Mouse (Mus musculus) kidney, adult 8-10 months (tissue): Measurements from ENCODE around the gene Dph7.
A peak's percentile ranks its signal among the peaks of the same experiment; 100 is the strongest.
"Not testable (repeated sequence)": the region's sequence is repeated elsewhere in the genome, so short reads cannot be mapped to it uniquely, and the experiment has no call there.

Experiments used
- DNase-seq, 2 experiments: peaks; one replicate each; pipeline ENCODE4 v3.0.0; 2022

The Dph7 gene

DNA sequence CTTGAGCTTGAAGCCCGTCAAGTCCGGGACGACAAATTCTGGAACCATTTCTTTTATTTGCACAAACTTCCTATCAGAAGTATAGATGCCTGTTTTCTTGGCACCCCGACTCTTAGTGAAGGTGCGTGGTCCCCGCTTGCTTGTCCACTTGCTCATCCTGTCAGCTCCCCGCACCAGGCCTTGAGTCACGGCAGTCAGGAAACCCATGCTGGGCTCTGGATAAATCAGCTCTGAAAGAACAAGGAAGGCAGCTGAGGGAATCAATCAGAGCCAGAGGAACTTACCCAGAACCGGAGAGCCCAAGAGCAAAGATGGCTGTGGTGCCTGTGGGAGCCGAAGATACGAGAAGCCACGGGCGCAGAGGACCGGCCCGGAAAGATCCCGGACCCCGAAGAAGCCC lies 12.3 kb downstream of the Dph7 start:
- not testable (repeated sequence) for DNase-seq

DNA sequence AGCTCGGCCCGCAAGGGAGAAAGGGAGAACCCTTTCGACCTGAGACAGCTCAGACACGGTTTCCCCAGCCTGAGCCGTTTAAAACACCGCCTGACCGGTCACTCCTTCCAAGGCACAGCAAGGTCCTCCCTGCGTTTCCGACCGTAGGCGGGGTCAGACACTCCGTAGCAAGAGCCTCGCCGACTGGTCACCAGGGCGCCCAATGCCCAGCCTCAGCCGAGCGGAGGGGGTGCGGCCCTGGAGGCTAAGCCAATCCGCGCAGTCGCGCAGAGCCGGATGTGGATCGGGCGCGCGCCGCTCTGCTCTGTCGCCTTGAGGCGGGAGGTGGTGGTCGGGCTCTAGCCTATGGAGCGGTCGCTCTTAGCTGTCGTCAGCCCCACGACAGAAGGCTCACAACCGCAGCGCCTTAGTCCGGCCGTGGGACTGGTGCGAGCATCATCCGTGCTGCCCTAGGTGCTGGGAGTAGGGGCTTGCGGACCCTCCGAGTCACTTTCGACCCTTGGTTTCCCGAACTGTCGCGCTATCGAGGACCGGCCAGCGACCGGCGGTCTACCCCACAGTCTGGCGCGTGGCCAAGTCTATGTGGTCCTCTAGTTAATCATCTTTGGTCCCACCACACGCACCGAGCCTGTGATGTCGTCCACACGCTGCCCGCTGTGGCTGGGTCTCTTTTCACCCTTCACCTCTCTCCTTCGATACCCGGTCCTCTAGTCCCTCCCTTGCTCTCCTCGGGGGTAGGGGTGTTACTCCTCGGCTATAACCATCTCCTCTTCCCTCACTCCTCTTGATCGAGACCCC lies 12.9 kb downstream of the Dph7 start, which contains the start of gene Mrpl41:
Mrpl41 (minus strand) TSS at position 193 of the 798 bp plus-strand sequence.
- DNase-seq: peak; percentile 96 to 97

DNA sequence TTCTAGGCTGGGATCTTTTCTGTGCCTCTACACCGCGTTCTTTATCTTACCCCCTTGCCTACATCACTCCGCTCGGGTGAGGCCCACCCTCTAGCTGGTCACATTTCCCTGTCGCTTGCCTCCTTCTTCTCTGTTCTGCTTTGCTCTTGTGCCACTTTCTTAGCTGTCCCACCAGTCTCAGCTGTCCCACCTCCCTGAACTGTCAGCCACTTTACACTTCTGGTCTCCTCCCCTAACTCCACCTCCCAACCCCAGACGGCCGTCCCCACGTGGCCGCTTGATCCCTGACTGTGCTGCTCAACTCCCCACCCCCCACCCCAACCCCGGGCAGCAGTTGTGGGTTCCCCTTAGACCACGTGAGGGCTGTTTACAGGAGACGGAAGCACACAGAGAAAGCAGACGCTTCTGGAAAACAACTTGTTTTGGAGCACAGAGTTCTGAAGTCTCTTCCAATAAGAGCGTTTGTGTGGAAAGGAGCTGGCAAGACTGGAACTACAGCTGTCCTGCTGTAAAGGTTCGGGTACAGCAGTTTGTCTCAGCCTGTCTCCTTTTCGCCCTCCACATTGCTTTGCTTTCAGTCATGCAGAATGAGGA lies 13.6 kb downstream of the Dph7 start, which contains the start of gene Pnpla7:
Pnpla7 (plus strand) TSS at position 330 of the 594 bp plus-strand sequence.
- DNase-seq: peak; percentile 80 to 85

DNA sequence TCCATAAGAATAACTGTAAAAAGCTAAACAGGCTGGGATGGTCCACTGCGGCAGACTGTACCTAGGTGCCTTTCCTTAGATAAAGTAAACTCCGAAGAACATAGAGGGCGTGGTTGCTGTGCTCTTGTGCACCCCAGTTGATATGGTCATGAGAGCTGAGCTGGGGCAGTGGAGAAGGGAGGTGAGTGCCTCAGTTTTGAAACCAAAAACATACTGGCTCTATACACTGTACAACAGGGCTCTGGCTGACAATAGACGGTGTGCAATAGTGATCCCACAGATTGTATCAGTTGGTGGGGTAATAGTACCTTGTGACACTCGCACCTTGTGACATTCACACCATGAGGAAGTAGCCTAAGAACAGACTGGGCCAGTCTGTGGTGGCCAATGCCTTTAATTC lies 14.8 kb downstream of the Dph7 start:
- DNase-seq: no peak

DNA sequence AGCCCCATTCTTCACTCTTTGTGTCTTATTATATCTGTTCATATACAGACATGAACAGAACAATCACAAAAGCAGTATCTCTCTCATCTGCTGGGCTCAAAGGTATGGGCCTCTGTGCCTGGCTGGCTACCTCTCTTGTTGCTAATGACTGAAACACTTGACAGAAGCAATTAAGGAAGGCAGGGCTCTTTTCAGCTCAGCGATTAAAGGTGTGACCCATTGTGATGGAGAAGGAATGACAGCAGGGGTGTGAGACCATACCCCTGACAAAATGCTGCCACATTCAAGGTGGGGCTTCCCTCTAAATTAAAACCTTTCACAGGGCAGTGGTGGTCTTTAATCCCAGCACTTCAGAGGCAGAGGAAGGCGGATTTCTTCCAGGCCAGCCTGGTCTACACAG lies 25.6 kb downstream of the Dph7 start:
- DNase-seq: no peak

DNA sequence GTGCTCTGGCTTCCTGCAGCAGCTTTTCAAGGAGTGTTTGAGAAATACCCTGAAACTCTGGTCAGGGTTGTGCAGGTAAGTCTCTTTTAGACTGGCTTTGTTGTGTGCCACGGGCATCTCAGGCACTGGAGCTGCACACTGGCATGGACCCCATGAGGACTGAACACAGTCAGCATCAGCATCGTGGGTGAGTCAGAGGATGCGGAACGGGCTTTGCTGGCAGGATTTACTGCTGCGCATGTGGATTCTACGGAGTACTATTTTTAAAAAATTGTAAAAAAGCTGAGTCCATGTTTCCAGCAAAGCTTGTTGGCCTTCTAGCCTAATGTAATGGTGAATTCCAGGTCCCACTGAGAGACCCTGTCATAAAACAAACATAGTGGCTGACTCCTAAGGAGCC lies 33.1 kb downstream of the Dph7 start:
- no peak for DNase-seq

DNA sequence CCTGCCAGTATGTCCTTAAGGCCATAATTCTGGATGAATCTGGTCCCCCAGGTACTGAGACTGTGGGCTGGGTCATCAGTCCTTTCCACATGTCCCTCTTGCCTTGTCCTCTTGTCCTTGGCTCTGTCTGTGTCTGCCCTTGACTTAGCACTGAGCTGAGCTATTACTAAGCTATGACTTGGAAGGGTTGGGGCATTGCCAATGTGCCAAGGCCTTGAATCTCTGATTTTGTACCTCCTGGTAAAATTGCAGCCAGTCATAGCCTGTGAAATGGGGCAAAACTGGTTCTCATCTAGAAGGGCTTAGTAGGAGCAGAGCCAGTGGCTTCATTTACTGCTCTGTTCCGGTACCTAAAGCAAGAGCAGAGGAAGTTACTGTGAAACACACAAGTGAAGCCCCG lies 34.3 kb downstream of the Dph7 start:
- DNase-seq: no peak

DNA sequence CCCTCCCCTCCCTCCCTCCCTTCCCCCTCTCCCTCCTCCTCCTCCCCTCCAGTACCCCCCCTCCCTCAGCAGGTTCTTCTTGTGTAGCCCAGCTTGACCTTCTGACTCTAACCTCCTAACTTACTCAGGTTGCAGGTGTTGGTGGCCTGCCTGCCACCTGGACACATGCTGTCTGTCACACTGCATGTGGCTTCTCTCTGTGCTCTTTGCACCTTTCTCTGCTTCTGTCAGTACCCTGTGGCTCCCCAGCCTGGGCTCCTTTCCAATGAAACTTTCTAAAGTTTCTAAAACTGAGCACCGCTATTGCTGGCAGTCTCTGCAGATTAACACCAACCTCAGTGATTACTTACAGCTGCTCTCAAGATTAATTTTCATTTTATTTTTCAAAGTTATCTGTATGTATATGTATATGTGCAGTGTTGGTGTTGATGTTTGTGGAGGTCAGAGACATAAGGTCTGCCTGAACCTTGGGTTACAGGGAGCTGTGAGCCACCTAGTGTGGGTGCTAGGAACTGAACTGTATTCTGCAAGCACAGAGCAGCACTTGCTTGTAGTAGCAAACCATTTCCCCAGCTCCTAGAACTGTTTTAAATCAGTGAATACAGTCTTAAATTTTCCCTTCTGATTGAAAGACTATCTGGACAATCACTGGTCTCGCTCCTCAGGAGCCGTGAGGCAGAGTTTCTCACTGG lies 38.5 kb downstream of the Dph7 start:
- peak in 1 of 2 experiments; percentile 54 for DNase-seq

DNA sequence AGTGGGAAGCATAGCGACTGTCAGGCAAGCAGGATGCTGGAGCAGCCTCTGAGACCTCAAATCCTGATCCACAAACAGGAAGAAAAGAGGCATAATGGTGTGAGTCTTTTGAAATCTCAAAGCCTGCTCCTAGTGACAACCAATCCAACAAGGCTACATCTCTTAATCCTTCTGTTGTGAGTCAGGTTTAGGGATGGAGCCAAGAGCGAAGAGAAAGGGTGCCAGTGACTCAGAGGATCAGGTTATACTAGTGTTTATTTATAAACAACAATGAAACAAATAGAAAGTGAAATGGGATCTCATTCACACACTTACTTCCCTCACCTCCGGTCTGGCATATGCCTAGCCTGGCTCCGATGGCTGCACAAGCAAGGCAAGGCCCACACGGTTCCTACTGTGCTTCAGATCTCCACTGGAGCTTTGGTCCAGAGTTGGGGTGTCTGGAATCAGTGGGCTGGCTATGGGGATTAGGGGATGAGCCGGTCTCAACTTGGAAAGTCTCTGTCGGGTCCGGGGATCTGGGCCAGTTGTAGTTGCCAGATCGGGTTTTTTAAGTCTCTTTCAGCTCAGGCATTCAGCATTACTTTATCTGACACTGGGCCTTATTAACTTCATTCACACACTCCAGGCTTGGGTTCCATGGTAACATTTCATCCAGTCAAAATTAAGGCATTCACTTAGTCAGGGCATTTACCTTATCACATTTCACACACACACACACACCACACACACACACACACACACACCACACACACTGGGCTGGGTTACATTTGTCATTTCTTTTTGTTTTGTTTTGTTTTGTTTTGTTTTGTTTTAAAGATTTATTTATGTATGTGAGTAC lies 42.0 kb downstream of the Dph7 start:
- DNase-seq: no peak

DNA sequence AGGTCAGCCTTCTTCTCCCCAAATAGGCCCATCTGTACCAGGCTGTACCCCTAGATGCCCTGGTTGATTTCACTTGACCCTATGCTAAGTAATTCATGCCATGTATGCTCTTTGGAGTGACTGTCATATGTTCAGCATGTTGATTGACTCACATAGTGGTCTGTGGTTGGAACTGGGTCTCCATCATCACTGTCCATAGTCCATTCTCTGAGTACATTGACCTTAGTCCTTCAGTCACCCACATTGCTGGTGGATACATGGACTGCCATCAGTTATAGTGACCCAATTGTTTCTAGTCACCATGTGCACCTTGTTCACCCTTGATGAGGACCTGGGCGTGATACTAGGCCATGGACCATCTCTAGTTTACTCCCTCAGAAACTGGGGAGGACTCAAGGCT lies 44.6 kb downstream of the Dph7 start:
- DNase-seq: no peak

DNA sequence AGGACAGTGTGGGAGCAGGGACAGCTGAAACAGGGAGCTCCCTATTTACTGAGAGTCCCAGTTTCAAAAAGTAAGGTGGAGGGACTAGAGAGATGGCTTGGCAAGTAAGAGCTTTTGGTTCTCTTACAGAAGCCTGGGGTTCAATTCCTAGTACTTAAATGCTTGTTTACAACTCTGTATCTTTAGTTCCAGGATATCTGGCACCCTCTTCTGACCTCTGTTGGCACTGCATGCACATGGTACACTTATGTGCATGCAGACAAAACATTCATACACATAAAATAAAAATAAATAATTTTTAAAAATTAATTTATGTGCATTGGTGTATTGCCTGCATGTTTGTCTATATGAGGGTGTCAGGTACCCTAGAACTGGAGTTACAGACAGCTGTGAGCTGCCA lies 46.0 kb downstream of the Dph7 start:
- no peak for DNase-seq
